Mouse (Mus musculus): ENCODE measurements around the gene Nav2. TPM values are rescaled to one million over a fixed set of nuclear protein-coding genes. Genes with fewer than 3 reads are reported as not detected.
A peak's percentile ranks its signal among the peaks of the same experiment; 100 is the strongest.

Nav2 gene
- polyA plus RNA-seq, 1 experiment = 28.3 TPM

DNA sequence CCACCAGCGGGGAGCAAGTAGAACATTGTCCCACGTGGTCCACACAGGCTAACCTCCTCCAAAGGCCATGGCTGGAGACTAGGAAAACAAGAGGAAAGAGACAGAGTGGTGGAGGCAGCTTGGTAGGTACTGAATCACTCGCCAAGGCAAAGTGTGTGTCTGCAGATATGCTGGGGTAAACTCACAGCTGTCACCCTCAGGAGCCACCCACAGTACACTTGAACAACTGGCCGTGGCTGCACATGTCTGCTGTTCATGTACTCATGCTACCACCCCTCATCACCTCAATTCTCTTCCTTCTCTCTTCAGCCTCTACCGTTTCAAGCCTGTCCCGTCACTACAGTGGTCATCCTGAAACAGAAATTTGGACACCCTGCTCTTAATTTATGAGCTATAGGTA lies 393.0 kb downstream of the Nav2 start:
- no peak for TF ChIP-seq CTCF (IDR thresholded peaks at IDR 0.05; ENCODE audit: borderline replicate concordance, extremely low read depth, insufficient read depth, insufficient read length)
- TF ChIP-seq POLR2A (IDR thresholded peaks at IDR 0.05; ENCODE audit: borderline replicate concordance, extremely low read depth, insufficient read depth, insufficient read length, poor library complexity, severe bottlenecking) = no peak
- DNase-seq (ENCODE audit: low read depth) = no peak

DNA sequence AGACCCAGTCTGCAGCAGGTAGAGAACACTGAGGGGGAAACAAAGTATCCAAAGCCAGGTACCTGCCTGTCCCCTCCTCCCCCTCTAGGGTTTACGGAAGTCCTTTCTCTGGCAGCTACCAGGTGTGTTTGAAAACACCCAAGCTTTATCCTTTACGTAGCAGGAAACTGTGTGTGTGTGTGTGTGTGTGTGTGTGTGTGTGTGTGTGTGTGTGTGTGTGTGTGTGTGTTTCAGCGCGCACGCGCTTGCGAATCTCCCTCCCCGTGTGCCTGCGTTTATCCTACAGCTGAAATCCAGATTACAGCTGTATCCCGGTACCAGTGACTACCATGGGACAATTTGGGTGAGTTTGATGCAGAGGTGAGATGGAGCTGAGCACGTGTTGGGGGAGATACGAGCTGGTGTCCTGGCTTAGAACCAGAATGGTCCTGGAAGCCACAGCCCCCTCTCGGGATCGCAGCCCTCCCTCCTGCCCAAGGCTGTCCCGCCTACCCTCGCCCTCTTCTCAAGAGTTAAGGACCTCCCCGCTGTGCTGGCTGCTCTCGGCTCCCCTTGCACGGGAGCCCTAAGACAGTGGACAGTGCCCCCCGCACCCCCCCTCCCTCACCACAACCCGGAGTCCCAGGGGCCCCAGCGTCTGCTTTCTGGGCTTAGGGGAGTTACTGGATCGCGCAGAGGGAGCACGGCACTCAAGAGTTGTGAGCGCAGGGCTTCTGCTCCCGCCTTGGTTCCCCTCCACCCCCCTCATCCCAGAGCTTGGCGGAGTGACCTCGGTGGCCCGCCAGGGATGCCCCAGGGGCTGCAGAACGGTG lies 395.3 kb downstream of the Nav2 start:
- TF ChIP-seq POLR2A (IDR thresholded peaks at IDR 0.05; ENCODE audit: borderline replicate concordance, extremely low read depth, insufficient read depth, insufficient read length, poor library complexity, severe bottlenecking) (no peak), CTCF (IDR thresholded peaks at IDR 0.05; ENCODE audit: borderline replicate concordance, extremely low read depth, insufficient read depth, insufficient read length) (no peak)
- DNase-seq (ENCODE audit: low read depth) = peak; percentile 46

DNA sequence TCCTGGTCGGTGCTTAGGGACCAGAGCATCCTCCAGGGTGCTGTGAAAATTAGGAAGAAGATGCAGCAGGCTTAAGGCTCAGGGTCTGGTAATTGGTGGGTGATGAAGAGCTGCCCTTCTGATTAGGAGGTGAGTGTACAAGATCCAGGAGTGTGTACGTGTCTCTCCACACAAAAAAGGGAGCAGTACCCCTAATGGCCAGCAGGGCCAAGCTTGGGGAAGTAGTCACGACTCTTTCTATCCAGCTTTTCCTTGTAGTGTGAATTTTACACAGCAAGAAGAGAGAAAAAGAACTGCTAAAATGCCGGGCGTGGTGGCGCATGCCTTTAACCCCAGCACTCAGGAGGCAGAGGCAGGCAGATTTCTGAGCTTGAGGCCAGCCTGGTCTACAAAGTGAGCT lies 399.2 kb downstream of the Nav2 start:
- DNase-seq (ENCODE audit: low read depth) = no peak
- TF ChIP-seq CTCF (IDR thresholded peaks at IDR 0.05; ENCODE audit: borderline replicate concordance, extremely low read depth, insufficient read depth, insufficient read length) (peak; percentile 43; the same call in 1 of the 2 replicates), POLR2A (IDR thresholded peaks at IDR 0.05; ENCODE audit: borderline replicate concordance, extremely low read depth, insufficient read depth, insufficient read length, poor library complexity, severe bottlenecking) (no peak)

DNA sequence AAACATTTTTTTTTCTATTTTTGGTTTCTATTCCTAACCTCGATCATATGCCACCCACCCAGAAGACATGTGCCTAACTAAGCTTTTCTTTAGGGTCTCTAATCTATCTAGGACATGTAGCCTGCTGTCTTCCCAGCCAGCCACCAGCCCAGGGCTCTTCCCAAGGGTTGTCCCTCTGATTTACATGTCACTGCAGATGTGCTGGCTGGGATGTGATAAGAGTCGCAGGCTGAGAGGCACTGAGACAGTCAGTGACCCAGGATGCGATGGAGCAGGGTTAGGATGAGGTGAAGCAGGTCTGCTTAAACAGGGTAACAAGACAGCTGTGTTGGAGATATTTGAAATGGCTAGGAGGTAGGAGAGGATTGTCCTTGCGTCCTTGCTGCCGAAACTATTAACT lies 401.2 kb downstream of the Nav2 start:
- DNase-seq (ENCODE audit: low read depth) = no peak
- TF ChIP-seq CTCF (IDR thresholded peaks at IDR 0.05; ENCODE audit: borderline replicate concordance, extremely low read depth, insufficient read depth, insufficient read length) (no peak), POLR2A (IDR thresholded peaks at IDR 0.05; ENCODE audit: borderline replicate concordance, extremely low read depth, insufficient read depth, insufficient read length, poor library complexity, severe bottlenecking) (no peak)

DNA sequence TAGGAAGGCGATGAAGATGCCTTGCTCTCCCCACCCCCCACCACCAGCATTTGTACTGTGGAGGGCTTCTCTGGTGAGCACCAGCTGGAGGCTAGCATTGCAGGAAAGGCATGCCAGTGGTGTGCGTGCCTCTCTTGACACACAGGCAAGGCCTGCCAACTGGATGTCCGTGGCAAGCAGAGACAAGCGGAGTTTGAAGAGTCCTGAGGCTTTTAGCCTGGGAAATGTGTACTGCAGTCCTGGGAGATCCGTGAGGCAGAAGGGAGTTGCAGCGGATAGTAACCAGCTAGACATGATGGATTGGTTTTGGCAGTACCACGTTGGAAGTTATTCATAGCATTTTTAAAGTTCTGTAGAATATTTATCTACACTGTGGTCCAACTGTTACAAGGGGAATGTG lies 405.4 kb downstream of the Nav2 start:
- TF ChIP-seq POLR2A (IDR thresholded peaks at IDR 0.05; ENCODE audit: borderline replicate concordance, extremely low read depth, insufficient read depth, insufficient read length, poor library complexity, severe bottlenecking) (no peak), CTCF (IDR thresholded peaks at IDR 0.05; ENCODE audit: borderline replicate concordance, extremely low read depth, insufficient read depth, insufficient read length) (no peak)
- no peak for DNase-seq (ENCODE audit: low read depth)

DNA sequence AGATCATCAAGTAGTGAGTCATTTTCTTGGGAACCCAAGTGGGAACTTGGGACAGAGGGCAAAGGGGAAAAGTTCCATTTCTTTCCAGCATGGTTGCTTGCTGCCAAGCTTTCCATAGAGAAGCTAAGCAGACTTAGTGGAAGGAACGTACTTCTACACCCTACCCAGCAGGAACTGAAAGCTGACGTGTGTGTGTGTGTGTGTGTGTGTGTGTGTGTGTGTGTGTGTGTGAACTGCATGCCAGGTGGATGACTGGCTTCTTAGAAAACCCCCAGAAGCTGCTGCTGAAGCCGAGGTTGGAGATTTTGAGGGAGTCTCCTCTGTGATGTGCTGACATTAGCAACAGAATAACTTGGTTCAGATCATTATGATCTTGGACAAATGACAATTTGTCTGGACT lies 406.5 kb downstream of the Nav2 start:
- TF ChIP-seq CTCF (IDR thresholded peaks at IDR 0.05; ENCODE audit: borderline replicate concordance, extremely low read depth, insufficient read depth, insufficient read length) (no peak), POLR2A (IDR thresholded peaks at IDR 0.05; ENCODE audit: borderline replicate concordance, extremely low read depth, insufficient read depth, insufficient read length, poor library complexity, severe bottlenecking) (no peak)
- DNase-seq (ENCODE audit: low read depth) = no peak

DNA sequence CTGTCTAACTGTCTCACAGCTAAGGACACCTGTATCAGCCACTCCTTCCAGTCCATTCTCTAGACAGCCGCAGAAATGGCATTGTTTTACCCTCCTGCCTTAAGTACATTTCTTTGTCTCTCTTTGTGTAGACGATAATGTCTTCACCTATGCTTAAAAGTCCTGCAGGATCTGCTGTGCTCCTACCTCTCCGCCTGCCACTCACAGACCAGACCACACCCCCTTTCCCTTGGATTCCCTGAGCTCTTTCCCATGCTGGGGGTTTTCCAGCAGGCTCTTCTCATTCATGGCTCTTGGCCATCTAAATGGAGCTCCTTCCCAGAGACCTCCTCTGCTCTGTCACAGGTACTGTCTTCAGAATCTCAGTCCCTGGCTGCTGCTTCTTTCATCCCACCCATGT lies 408.1 kb downstream of the Nav2 start:
- no peak for DNase-seq (ENCODE audit: low read depth)
- TF ChIP-seq POLR2A (IDR thresholded peaks at IDR 0.05; ENCODE audit: borderline replicate concordance, extremely low read depth, insufficient read depth, insufficient read length, poor library complexity, severe bottlenecking) (no peak), CTCF (IDR thresholded peaks at IDR 0.05; ENCODE audit: borderline replicate concordance, extremely low read depth, insufficient read depth, insufficient read length) (no peak)

DNA sequence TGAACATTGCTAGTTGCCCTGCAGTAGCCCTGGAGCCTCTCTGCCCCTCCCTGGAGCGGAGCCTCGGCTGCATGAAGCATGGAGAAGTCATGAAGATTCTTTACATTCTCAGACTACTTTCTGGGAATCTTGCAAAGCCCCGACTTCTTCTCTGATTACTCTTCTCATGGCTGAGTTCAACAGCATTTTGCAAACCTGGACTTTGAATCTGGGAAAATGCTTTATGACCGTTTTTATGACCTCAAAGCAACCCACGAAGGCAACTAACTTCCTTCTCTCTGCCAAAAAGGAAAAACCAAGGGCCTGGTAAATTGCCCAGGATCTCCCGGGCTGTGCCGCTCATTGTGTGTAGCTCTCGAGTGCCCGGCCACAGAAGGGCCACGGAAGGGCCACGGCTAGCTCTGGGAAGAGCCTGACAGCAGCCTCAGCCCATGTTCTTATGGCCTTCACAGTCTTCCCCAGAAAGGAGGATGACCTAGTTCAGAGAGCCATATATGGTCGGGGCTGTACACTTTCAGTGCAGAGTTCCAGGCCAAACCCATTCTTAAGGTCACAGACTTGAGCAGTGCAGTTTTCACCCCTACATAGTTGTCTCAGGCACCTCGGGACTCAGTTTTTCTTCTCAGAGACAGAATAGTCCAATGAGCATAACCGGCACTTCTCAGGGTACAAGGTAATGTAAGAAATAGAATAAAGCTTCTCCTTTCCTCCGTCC lies 409.8 kb downstream of the Nav2 start:
- no peak for DNase-seq (ENCODE audit: low read depth)
- TF ChIP-seq CTCF (IDR thresholded peaks at IDR 0.05; ENCODE audit: borderline replicate concordance, extremely low read depth, insufficient read depth, insufficient read length) = no peak

DNA sequence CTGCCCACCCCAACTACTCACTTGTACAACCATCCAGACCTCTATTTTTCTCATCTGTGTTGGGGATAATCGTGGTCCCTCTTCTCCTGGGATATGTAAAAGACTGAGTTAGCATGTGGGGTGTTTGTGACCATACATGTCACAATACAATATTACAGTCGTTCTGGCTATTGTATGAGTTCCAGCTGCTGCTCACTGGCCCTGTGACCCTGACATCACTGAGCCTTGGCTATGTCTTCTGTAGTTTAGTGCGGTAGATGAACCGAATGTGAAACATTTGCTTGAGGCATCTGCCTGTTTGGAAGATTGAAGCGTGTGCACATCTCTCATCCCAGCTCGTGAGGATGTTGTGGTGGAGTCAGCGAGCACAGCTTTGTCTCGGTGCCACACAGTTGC lies 410.4 kb downstream of the Nav2 start:
- TF ChIP-seq POLR2A (IDR thresholded peaks at IDR 0.05; ENCODE audit: borderline replicate concordance, extremely low read depth, insufficient read depth, insufficient read length, poor library complexity, severe bottlenecking) (no peak), CTCF (IDR thresholded peaks at IDR 0.05; ENCODE audit: borderline replicate concordance, extremely low read depth, insufficient read depth, insufficient read length) (no peak)
- no peak for DNase-seq (ENCODE audit: low read depth)

DNA sequence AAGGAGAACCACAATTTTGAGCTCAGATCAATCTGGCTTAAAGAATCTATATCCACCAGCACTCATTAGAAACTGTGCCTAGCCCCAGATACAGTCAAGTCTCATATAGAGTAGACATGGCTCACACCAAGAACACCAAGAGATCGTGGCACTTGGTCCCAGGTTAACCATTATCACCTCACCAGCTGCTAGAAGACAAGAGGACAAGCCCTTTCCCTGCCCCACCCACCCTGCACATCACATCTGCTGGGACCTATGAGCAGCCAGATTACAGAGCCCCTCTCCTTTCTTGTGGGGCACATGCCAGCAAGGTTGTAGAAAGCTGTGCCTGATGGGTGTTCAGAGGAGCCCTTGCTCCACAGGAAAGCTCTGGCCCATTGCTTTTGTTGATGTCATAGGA lies 411.5 kb downstream of the Nav2 start:
- no peak for TF ChIP-seq POLR2A (IDR thresholded peaks at IDR 0.05; ENCODE audit: borderline replicate concordance, extremely low read depth, insufficient read depth, insufficient read length, poor library complexity, severe bottlenecking)
- no peak for TF ChIP-seq CTCF (IDR thresholded peaks at IDR 0.05; ENCODE audit: borderline replicate concordance, extremely low read depth, insufficient read depth, insufficient read length)
- no peak for DNase-seq (ENCODE audit: low read depth)

DNA sequence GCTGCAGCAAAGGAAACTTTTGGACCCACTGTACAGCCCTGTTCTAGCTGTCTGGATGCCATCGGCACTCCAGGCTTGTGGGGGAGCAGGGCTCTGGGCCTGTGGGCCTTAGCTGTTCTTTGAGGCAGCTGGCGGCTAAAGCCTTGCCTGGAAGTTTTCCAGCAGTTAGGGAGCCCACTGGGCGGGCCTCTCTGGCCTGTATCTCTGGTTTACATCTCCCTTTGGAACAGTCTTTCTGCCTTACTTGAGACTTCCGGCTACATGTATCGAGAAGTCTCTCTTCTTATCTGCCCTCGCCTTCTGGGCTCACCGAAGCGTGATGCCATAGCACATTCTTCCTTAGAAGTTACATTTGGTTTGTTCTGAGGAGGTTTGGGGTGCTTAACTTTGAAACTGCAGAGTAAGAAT lies 412.6 kb downstream of the Nav2 start:
- DNase-seq (ENCODE audit: low read depth) = peak; percentile 58
- no peak for TF ChIP-seq CTCF (IDR thresholded peaks at IDR 0.05; ENCODE audit: borderline replicate concordance, extremely low read depth, insufficient read depth, insufficient read length)
- TF ChIP-seq POLR2A (IDR thresholded peaks at IDR 0.05; ENCODE audit: borderline replicate concordance, extremely low read depth, insufficient read depth, insufficient read length, poor library complexity, severe bottlenecking) = no peak

DNA sequence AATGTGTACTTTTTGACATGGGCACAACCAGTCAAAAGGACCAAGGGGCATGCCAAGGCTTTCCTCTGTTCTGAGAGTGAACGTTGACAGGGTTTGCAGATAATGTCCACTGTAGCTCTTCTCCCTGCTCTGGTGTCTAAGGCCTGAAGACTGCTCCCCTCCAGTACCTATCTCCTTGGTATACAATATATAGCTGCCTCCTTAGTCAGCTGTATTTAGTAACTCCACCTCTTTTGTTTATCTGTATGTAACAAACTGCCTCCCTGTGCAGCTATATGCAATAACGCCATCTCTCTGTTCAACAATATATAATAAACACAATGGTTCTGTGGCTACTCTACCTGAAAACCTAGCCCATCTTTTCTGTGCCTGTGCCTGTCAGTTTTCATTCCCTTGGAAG lies 413.7 kb downstream of the Nav2 start:
- no peak for DNase-seq (ENCODE audit: low read depth)
- TF ChIP-seq POLR2A (IDR thresholded peaks at IDR 0.05; ENCODE audit: borderline replicate concordance, extremely low read depth, insufficient read depth, insufficient read length, poor library complexity, severe bottlenecking) (no peak), CTCF (IDR thresholded peaks at IDR 0.05; ENCODE audit: borderline replicate concordance, extremely low read depth, insufficient read depth, insufficient read length) (no peak)
